Mouse (Mus musculus): Measurements from ENCODE around the gene Hdac8.

DNA sequence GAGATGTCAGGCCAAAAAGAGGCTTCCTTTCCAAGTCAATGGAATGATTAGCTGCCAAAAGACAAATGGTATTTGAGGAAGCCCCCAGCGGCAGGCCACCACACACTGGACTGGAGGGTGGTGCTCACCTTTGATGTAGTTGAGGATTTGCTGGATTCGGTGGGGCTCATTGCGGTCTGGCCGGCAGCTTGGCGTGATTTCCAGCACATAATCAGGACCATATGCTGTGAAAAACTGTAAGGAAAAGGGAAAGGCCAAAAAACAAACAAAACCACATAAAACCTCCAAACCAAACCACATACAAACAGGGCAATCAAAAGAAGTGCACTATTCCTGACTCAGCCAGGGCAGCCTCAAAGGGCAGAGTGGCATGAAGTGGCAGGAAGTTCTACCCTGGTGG lies 197.6 kb downstream of the Hdac8 start:
- TF ChIP-seq POLR2A (IDR thresholded peaks at IDR 0.05; ENCODE audit: extremely low read depth, insufficient read depth, low read length) (no peak), CTCF (IDR thresholded peaks at IDR 0.05; ENCODE audit: low read depth, low read length) (no peak)

All from liver, adult 2 months (tissue).